In genomic region chr7:20064100-20064499, GRCm38 (mm10) we compare ENCODE assay signal across 16 mouse cellular contexts. TPM values are rescaled to one million over a fixed set of nuclear protein-coding genes. Genes with fewer than 3 reads are reported as not detected.
"Had no signal": no experiment of that assay in that cellular context is flagged by ENCODE, and none has a peak within 500 bp of the region (broad histone marks: within the 10 kb centered on the region; RNA-seq: fewer than 3 reads in every experiment).

No protein-coding gene starts in this region.

RNA-seq across cellular contexts. Expression of gene Vmn1r91, which starts 35.4 kb away (rescaled TPM):
- total RNA-seq: layer of hippocampus, adult 18-20 months; layer of hippocampus, postnatal 36 days; left cerebral cortex, adult 8-10 months; left cerebral cortex, postnatal 25 days; megakaryocyte-erythroid progenitor cell, adult 5-6 weeks had no signal
- polyA plus RNA-seq: kidney, embryonic 16.5 days; limb, embryonic 11.5 days; limb, embryonic 15.5 days; liver, embryonic 12.5 days; lung, embryonic 16.5 days; midbrain, embryonic 12.5 days; midbrain, embryonic 16.5 days; neural tube, embryonic 13.5 days; spleen, adult 2 months; stomach, embryonic 15.5 days; urinary bladder, adult 2 months had no signal

RNA-seq across cellular contexts. Expression of gene Gm16442, which starts 58.3 kb away (rescaled TPM):
- total RNA-seq: layer of hippocampus, adult 18-20 months; layer of hippocampus, postnatal 36 days; left cerebral cortex, adult 8-10 months; left cerebral cortex, postnatal 25 days; megakaryocyte-erythroid progenitor cell, adult 5-6 weeks had no signal
- polyA plus RNA-seq: kidney, embryonic 16.5 days; limb, embryonic 11.5 days; limb, embryonic 15.5 days; liver, embryonic 12.5 days; lung, embryonic 16.5 days; midbrain, embryonic 12.5 days; midbrain, embryonic 16.5 days; neural tube, embryonic 13.5 days; spleen, adult 2 months; stomach, embryonic 15.5 days; urinary bladder, adult 2 months had no signal
